ENCODE assay signal across 7 mouse cellular contexts in the genomic region with DNA sequence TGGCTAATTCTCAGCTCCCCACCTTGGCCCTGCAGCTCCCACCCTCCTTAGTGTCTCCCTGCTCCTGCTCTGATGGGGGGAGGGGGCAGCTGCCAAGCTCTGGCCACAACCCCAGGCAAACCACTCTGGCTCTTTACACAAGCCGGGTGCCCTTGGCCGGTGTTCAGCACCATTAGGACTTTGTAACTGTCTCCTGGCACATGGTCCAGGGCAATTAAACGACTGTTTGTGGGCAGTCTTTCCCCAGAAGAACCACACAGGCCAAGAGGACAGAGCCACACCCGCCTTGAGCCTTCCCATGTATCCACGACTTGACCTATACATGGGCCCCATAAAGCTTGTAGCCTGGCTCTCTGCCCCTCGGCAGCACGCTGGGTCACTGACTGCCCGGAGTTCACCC. TPM values are rescaled to one million over a fixed set of nuclear protein-coding genes. Genes with fewer than 3 reads are reported as not detected.
DNase-seq lines count a peak whose midpoint lies in the region.

No protein-coding gene starts in this region.

- DNase-seq in layer of hippocampus, postnatal 10 days (ENCODE audit: low spot score in 2 of 2), result peak; percentile 46 to 68
- DNase-seq in layer of hippocampus, postnatal 25 days (ENCODE audit: extremely low spot score in 1 of 2, low spot score in 1 of 2), result no peak
- DNase-seq in NIH3T3 (ENCODE audit: low read depth), result peak; percentile 9
- peak; percentile 8 for DNase-seq in fibroblast of lung, adult 2 months (ENCODE audit: low read depth)
- peak; percentile 74 for DNase-seq in kidney, postnatal 10 days
- no peak for DNase-seq in urinary bladder, postnatal 4 days (ENCODE audit: low spot score in 2 of 2)
- no peak for DNase-seq in frontal cortex, postnatal 25 days (ENCODE audit: low spot score in 2 of 2)

RNA-seq across cellular contexts. Expression of gene Fam78a, which starts 10.3 kb away (rescaled TPM):
- 1 to 10 TPM; 2.3 to 2.6 TPM for total RNA-seq in layer of hippocampus, postnatal 10 days (2021)
- total RNA-seq in layer of hippocampus, postnatal 25 days (2021), result 1 to 10 TPM; 3.2 to 6.3 TPM

RNA-seq across cellular contexts. Expression of gene Plpp7, which starts 20.9 kb away (rescaled TPM):
- 10 to 100 TPM; 17.7 to 19.0 TPM for total RNA-seq in layer of hippocampus, postnatal 10 days (2021)
- total RNA-seq in layer of hippocampus, postnatal 25 days (2021), result 10 to 100 TPM; 23.7 to 24.4 TPM

Comparison
In these comparisons a context has a peak if more than half of its experiments do, and no peak if none do; other contexts are left out.
1. DNase-seq: peak in layer of hippocampus, postnatal 10 days (2 of 2), NIH3T3 (single experiment), fibroblast of lung, adult 2 months (single experiment) and kidney, postnatal 10 days (single experiment); none in layer of hippocampus, postnatal 25 days (0 of 2), urinary bladder, postnatal 4 days (0 of 2) and frontal cortex, postnatal 25 days (0 of 2).